Mouse (Mus musculus): ENCODE data around the gene Grasp. TPM values are rescaled to one million over a fixed set of nuclear protein-coding genes. Genes with fewer than 3 reads are reported as not detected.

Grasp gene
- total and polyA plus RNA-seq, 3 experiments, result 2.3 to 6.7 (median 2.4) TPM

DNA sequence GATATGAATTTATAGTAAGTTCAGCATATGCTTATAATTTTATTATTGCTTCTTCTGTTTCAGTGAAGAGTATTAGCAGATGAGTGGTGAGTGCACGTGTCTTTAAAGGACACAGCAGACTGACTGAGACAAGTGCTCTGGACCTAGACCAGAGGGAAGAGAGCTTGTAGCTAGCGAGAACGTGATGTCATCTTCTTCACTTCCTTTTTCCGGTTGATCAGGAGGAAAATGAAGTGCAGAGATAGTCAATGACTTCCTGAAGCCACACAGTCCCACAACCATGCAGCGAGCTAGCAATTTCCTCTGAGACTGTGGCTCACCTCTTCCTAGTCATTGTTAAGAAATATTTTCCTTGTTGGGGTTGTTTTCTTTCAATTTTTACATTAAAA, 33.2 kb upstream of the Grasp start:
- Histone ChIP-seq H3K27ac (ENCODE audit: insufficient read depth, low read depth) (peak overlapping the region; percentile 99; the same call in 1 of the 2 replicates), H3K9ac (ENCODE audit: insufficient read depth, low read depth) (no peak overlapping the region), H3K27me3 (replicated peaks) (no peaks in the 10 kb centered on the region), H3K36me3 (replicated peaks in 1 of 2; ENCODE audit: control insufficient read depth in 1 of 2, insufficient read depth in 1 of 2, low read length in 1 of 2) (peaks cover 10 to 20% of the 10 kb centered on the region in 2 experiments), H3K4me1 (ENCODE audit: control insufficient read depth in 1 of 2, insufficient read depth in 2 of 2) (peaks cover 41 to 58% of the 10 kb centered on the region in 2 experiments), H3K79me2 (replicated peaks; ENCODE audit: control insufficient read depth, extremely low read depth, insufficient read depth, poor library complexity, severe bottlenecking) (no peaks in the 10 kb centered on the region), H3K4me3 (replicated peaks in 1 of 3; ENCODE audit: low read depth in 2 of 3, low read length in 2 of 3, poor library complexity in 1 of 3) (no peak overlapping the region), H3K9me3 (replicated peaks; ENCODE audit: low read length) (no peaks in the 10 kb centered on the region), H3K4me2 (ENCODE audit: insufficient read depth, low read depth, poor library complexity, severe bottlenecking) (peak overlapping the region; percentile 64; the same call in 1 of the 2 replicates)
- DNase-seq (ENCODE audit: extremely low read depth), result peak; percentile 87
- in situ Hi-C loops (cut with MboI; ENCODE audit: low pct_ligation_motif_present, low pct_unique_long_range_greater_than_20kb, low sequenced_read_pairs) (no loop called here), dilution Hi-C loops (cut with MboI; ENCODE audit: extremely low pct_ligation_motif_present, extremely low pct_unique_long_range_greater_than_20kb, low sequenced_read_pairs) (no loop called here)
- no peak for TF ChIP-seq USF2 (conservative IDR thresholded peaks at IDR 0.05; ENCODE audit: low read depth, low read length)
- peak; percentile 25; the same call in 1 of the 2 replicates for TF ChIP-seq ZMIZ1 (IDR thresholded peaks at IDR 0.05; ENCODE audit: low read depth, low read length)
- peak; percentile 88 for TF ChIP-seq ELF1 (IDR thresholded peaks at IDR 0.05; ENCODE audit: low read depth, low read length)
- TF ChIP-seq MAX (IDR thresholded peaks at IDR 0.05; ENCODE audit: low read length), result 0 out of 2 replicates have a peak, but pooled peaks have one; percentile 75
- TF ChIP-seq ETS1 (conservative IDR thresholded peaks at IDR 0.05; ENCODE audit: low read depth, low read length), result peak; percentile 69
- peak; percentile 55 for TF ChIP-seq POLR2A (IDR thresholded peaks at IDR 0.05; ENCODE audit: low read depth, low read length)
- no peak for TF ChIP-seq POLR2AphosphoS2 (IDR thresholded peaks at IDR 0.05; ENCODE audit: low read depth, low read length)
- peak; percentile 4; the same call in 1 of the 2 replicates for TF ChIP-seq MEF2A (IDR thresholded peaks at IDR 0.05; ENCODE audit: borderline replicate concordance, low read depth, low read length)
- peak; percentile 87 for TF ChIP-seq JUND (conservative IDR thresholded peaks at IDR 0.05; ENCODE audit: low read depth, low read length)
- no peak for TF ChIP-seq RAD21 (IDR thresholded peaks at IDR 0.05; ENCODE audit: low read depth, low read length)
- TF ChIP-seq HCFC1 (IDR thresholded peaks at IDR 0.05; ENCODE audit: low read depth, low read length), result peak; percentile 63
- peak; percentile 78 for TF ChIP-seq JUN (IDR thresholded peaks at IDR 0.05; ENCODE audit: insufficient read depth, low read depth, low read length)
- no peak for TF ChIP-seq RCOR1 (conservative IDR thresholded peaks at IDR 0.05; ENCODE audit: low read depth, low read length)
- TF ChIP-seq EP300 (IDR thresholded peaks at IDR 0.05; ENCODE audit: low read length), result peak; percentile 80
- 0 out of 2 replicates have a peak, but pooled peaks have one; percentile 27 for TF ChIP-seq E2F4 (IDR thresholded peaks at IDR 0.05; ENCODE audit: insufficient replicate concordance, low read depth, low read length)
- peak; percentile 43; the same call in 1 of the 2 replicates for TF ChIP-seq SIN3A (IDR thresholded peaks at IDR 0.05; ENCODE audit: low read length)
- TF ChIP-seq MYC (IDR thresholded peaks at IDR 0.05; ENCODE audit: low read depth, low read length), result peak; percentile 84
- TF ChIP-seq NELFE (IDR thresholded peaks at IDR 0.05; ENCODE audit: low read depth, low read length), result 0 out of 2 replicates have a peak, but pooled peaks have one; percentile 32
- TF ChIP-seq PAX5 (IDR thresholded peaks at IDR 0.05; ENCODE audit: low read length), result no peak
- TF ChIP-seq NRF1 (IDR thresholded peaks at IDR 0.05; ENCODE audit: low read depth, low read length), result no peak
- TF ChIP-seq KAT2A (IDR thresholded peaks at IDR 0.05; ENCODE audit: insufficient replicate concordance, low read length), result no peak
- TF ChIP-seq TBP (conservative IDR thresholded peaks at IDR 0.05; ENCODE audit: low read depth, low read length), result peak; percentile 80
- TF ChIP-seq USF1 (IDR thresholded peaks at IDR 0.05; ENCODE audit: low read depth, low read length), result no peak
- no peak for TF ChIP-seq CTCF (conservative IDR thresholded peaks at IDR 0.05 in 1 of 2, IDR thresholded peaks at IDR 0.05 in 1 of 2; ENCODE audit: low read depth in 2 of 2, low read length in 2 of 2)
- TF ChIP-seq SMC3 (IDR thresholded peaks at IDR 0.05; ENCODE audit: low read depth, low read length), result no peak
- TF ChIP-seq ZNF384 (IDR thresholded peaks at IDR 0.05; ENCODE audit: low read depth, low read length), result no peak
- TF ChIP-seq ZC3H11A (IDR thresholded peaks at IDR 0.05; ENCODE audit: low read depth, low read length), result no peak
- TF ChIP-seq CHD2 (IDR thresholded peaks at IDR 0.05; ENCODE audit: low read length), result no peak
- no peak for TF ChIP-seq MAFK (IDR thresholded peaks at IDR 0.05; ENCODE audit: insufficient replicate concordance, low read length)
- TF ChIP-seq IRF4 (IDR thresholded peaks at IDR 0.05; ENCODE audit: low read depth, low read length), result peak; percentile 67; the same call in 1 of the 2 replicates
- no peak for TF ChIP-seq CHD1 (IDR thresholded peaks at IDR 0.05; ENCODE audit: low read depth, low read length)
